23 mouse cellular contexts compared by ENCODE assay signal in genomic region chr13:5570386-5570785, GRCm38 (mm10).
"Had no signal": no experiment of that assay in that cellular context is flagged by ENCODE, and none has a peak within 500 bp of the region (broad histone marks: within the 10 kb centered on the region; RNA-seq: fewer than 3 reads in every experiment).

No protein-coding gene starts in this region.

- H3K4me2 ChIP-seq: heart, embryonic 11.5 days; hindbrain, embryonic 12.5 days; hindbrain, embryonic 14.5 days; intestine, embryonic 15.5 days; limb, embryonic 13.5 days; limb, embryonic 15.5 days; liver, embryonic 12.5 days had no signal

- ATAC-seq: hindbrain, embryonic 16.5 days; inflammation-experienced regulatory T-cells, adult 6 months; intestine, embryonic 15.5 days; intestine, postnatal 0 days; liver, embryonic 12.5 days had no signal

- H3K9me3 ChIP-seq: hindbrain, embryonic 10.5 days; hindbrain, embryonic 12.5 days; intestine, embryonic 15.5 days; limb, embryonic 13.5 days; limb, embryonic 15.5 days; liver, embryonic 12.5 days had no signal

- H3K9ac ChIP-seq: hindbrain, embryonic 12.5 days; hindbrain, embryonic 14.5 days; intestine, embryonic 15.5 days; limb, embryonic 13.5 days; limb, embryonic 15.5 days; liver, embryonic 12.5 days had no signal

- H3K4me1 ChIP-seq: hindbrain, embryonic 10.5 days; hindbrain, embryonic 12.5 days; intestine, embryonic 15.5 days; limb, embryonic 13.5 days; limb, embryonic 15.5 days; liver, embryonic 12.5 days had no signal

- H3K36me3 ChIP-seq: hindbrain, embryonic 10.5 days; hindbrain, embryonic 12.5 days; intestine, embryonic 15.5 days; limb, embryonic 13.5 days; limb, embryonic 15.5 days; liver, embryonic 12.5 days had no signal

- H3K4me3 ChIP-seq: gastrocnemius, adult 2 months; heart, adult 2 months; hindbrain, embryonic 10.5 days; hindbrain, embryonic 12.5 days; intestine, embryonic 15.5 days; limb, embryonic 13.5 days; limb, embryonic 15.5 days; liver, embryonic 12.5 days had no signal

- H3K27ac ChIP-seq: gastrocnemius, adult 2 months; heart, adult 2 months; hindbrain, embryonic 10.5 days; hindbrain, embryonic 12.5 days; hindbrain, embryonic 14.5 days; intestine, embryonic 15.5 days; limb, embryonic 13.5 days; limb, embryonic 15.5 days; liver, embryonic 12.5 days had no signal

- H3K27me3 ChIP-seq: hindbrain, embryonic 12.5 days; intestine, embryonic 15.5 days; limb, embryonic 13.5 days; limb, embryonic 15.5 days; liver, embryonic 12.5 days had no signal

- DNase-seq: gastrocnemius, adult 2 months; gastrocnemius, postnatal 10 days; gastrocnemius, postnatal 25 days; heart, adult 2 months; heart, postnatal 4 days; kidney, adult 18-20 months; kidney, adult 8-10 months; kidney, postnatal 10 days; kidney, postnatal 25 days; layer of hippocampus, adult 9-11 months; layer of hippocampus, postnatal 36 days; left cerebral cortex, postnatal 4 days had no signal
